Mouse (Mus musculus): ENCODE data around the gene Nwd1. TPM values are rescaled to one million over a fixed set of nuclear protein-coding genes. Genes with fewer than 3 reads are reported as not detected.

The Nwd1 gene
- total and polyA plus RNA-seq, 2 experiments from 2014 or later = 1.9 to 24.4 TPM

DNA sequence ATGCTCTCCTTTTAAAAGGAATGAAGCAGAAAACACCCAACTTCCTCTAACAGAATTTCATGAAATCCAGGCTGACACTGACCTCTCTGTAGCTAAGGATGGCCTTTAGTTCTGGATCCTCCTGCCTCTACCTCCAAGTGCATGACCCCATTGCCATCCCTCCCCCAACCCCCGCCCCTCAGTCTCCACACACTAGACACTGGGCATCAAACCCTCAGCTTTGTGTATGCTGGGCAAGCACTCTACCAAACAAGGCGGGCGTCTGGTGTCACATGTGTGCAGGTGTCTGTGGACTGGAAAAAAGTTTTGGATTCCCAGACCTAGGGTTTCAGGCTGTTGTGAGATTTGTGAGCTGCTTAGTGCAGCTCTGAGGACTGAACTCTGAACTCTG, 9.0 kb downstream of the Nwd1 start:
- no peaks in the 10 kb centered on the region for H3K36me3 ChIP-seq (ENCODE audit: insufficient read depth)
- no peaks in the 10 kb centered on the region for H3K27me3 ChIP-seq (ENCODE audit: insufficient read depth, low read length)
- 35% methylated on average over 3 of the region's 3 CpGs for WGBS
- H3K9ac ChIP-seq = no peak overlapping the region
- DNase-seq = no peak
- H3K4me1 ChIP-seq (ENCODE audit: insufficient read depth) = no peaks in the 10 kb centered on the region; the same call in 1 of the 2 replicates
- no peak for TF ChIP-seq CTCF (IDR thresholded peaks at IDR 0.05; ENCODE audit: low read depth)
- peak; percentile 52 for ATAC-seq
- H3K4me3 ChIP-seq (ENCODE audit: low read depth, low read length) = no peak overlapping the region
- no peak overlapping the region for H3K4me2 ChIP-seq (ENCODE audit: low read depth)
- peak overlapping the region; percentile 81 for H3K27ac ChIP-seq (ENCODE audit: low read depth, low read length)
- no peaks in the 10 kb centered on the region for H3K9me3 ChIP-seq (ENCODE audit: low read length)

DNA sequence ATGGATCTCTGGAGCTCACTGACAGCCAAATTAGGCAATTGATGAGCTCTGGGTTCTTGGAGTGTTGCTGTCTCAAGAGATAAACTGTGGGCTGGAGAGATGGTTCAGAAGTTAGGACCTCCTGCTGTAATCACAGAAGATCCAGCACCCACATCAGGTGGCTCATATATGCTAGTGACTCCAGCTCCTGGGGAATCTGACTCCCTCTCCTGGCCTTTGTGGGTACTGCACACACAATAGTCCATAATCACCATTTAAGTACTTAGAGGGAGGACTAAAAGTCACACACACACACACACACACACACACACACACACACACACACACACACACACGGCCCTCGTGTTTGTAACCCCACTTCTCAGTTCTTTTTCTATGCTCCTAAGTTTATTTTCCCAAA, 13.5 kb downstream of the Nwd1 start:
- H3K9ac ChIP-seq = no peak overlapping the region
- H3K4me1 ChIP-seq (ENCODE audit: insufficient read depth) = no peaks in the 10 kb centered on the region
- no peak overlapping the region for H3K4me3 ChIP-seq (ENCODE audit: low read depth, low read length)
- ATAC-seq (no peak), DNase-seq (no peak)
- H3K9me3 ChIP-seq (ENCODE audit: low read length) = no peaks in the 10 kb centered on the region
- H3K27ac ChIP-seq (ENCODE audit: low read depth, low read length) = no peak overlapping the region
- TF ChIP-seq CTCF (IDR thresholded peaks at IDR 0.05; ENCODE audit: low read depth) = peak; percentile 35
- no peak overlapping the region for H3K4me2 ChIP-seq (ENCODE audit: low read depth)
- WGBS = 91% methylated on average over 2 of the region's 2 CpGs
- no peaks in the 10 kb centered on the region for H3K27me3 ChIP-seq (ENCODE audit: insufficient read depth, low read length)
- H3K36me3 ChIP-seq (ENCODE audit: insufficient read depth) = no peaks in the 10 kb centered on the region

DNA sequence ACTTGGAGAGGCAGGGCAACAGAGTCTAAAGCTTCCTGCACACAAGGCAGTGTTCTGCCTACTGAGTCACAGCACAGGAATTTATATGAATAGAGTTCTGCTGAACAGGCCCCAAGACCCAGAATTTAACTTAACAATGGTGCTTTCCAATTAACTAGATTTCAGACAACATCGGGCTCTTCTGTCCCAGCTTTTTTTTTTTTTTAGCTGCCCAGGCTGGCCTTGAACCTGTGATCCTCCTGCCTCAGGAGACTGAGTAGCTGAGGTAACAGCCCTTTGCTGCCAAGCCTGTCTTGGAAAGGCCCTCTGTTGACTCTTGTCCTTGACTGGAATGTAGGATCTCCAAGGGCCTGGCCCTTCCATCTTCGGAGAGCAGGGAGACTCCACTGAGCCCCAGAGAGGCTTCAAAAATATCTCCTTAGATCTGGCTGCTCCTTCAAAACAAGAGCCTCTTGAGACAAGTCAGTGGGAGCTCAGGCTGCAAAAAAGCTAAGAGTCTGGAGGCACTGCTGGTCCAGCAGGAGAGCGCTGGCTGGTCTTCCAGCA, 17.7 kb downstream of the Nwd1 start:
- no peak for TF ChIP-seq CTCF (IDR thresholded peaks at IDR 0.05; ENCODE audit: low read depth)
- DNase-seq (no peak), ATAC-seq (no peak)
- WGBS = 68% methylated on average over 3 of the region's 3 CpGs
- H3K27me3 ChIP-seq (ENCODE audit: insufficient read depth, low read length) = no peaks in the 10 kb centered on the region
- H3K9me3 ChIP-seq (ENCODE audit: low read length) = no peaks in the 10 kb centered on the region
- no peak overlapping the region for H3K27ac ChIP-seq (ENCODE audit: low read depth, low read length)
- H3K4me2 ChIP-seq (ENCODE audit: low read depth) = no peak overlapping the region
- no peaks in the 10 kb centered on the region for H3K36me3 ChIP-seq (ENCODE audit: insufficient read depth)
- no peaks in the 10 kb centered on the region for H3K4me1 ChIP-seq (ENCODE audit: insufficient read depth)
- no peak overlapping the region for H3K4me3 ChIP-seq (ENCODE audit: low read depth, low read length)
- no peak overlapping the region for H3K9ac ChIP-seq

DNA sequence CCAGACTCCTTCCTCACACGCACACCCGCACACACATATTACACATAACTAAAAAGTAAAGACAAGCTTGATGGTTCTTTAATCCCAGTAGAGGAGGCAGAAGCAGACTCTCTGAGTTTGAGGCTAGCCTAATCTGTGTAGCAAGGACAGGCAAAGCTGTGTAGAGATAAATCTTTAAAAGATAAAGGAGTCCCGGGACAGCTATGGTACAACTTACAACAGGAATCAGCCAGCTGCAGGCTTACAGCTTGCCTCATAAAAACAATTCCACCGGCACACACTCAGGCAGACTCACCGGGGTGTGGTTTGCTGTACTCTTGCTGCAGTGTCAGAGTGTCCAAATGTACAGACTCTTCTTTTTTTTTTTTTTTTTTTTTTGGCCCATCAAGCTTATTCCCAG, 18.2 kb downstream of the Nwd1 start:
- no peak for TF ChIP-seq CTCF (IDR thresholded peaks at IDR 0.05; ENCODE audit: low read depth)
- DNase-seq (no peak), ATAC-seq (no peak)
- Histone ChIP-seq H3K4me2 (ENCODE audit: low read depth) (no peak overlapping the region), H3K4me3 (ENCODE audit: low read depth, low read length) (no peak overlapping the region), H3K27ac (ENCODE audit: low read depth, low read length) (no peak overlapping the region), H3K36me3 (ENCODE audit: insufficient read depth) (no peaks in the 10 kb centered on the region), H3K27me3 (ENCODE audit: insufficient read depth, low read length) (no peaks in the 10 kb centered on the region), H3K4me1 (ENCODE audit: insufficient read depth) (no peaks in the 10 kb centered on the region), H3K9me3 (ENCODE audit: low read length) (no peaks in the 10 kb centered on the region), H3K9ac (no peak overlapping the region)
- 91% methylated on average over 5 of the region's 5 CpGs for WGBS

DNA sequence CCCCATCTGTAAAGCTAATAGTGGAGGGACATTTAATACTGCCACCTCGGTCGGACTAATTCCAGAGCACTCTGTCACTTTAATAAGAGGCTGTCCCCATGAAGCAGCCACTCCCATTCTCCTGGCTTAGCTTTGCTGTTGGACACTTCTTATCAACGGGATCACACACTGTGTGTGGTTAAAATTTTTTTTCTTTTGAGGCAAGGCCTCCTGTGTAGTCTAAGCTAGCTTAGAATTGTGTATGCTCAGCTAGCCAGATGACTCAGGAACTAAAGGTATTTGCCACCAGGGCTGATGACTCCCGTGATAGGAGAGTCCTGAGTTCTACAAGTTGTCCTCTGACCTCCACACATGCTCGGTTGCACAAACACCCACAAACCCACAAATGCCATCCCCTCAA, 18.9 kb downstream of the Nwd1 start:
- no peaks in the 10 kb centered on the region for H3K9me3 ChIP-seq (ENCODE audit: low read length)
- no peaks in the 10 kb centered on the region for H3K4me1 ChIP-seq (ENCODE audit: insufficient read depth)
- DNase-seq = no peak
- H3K4me3 ChIP-seq (ENCODE audit: low read depth, low read length) = no peak overlapping the region
- no peaks in the 10 kb centered on the region for H3K27me3 ChIP-seq (ENCODE audit: insufficient read depth, low read length)
- no peak overlapping the region for H3K27ac ChIP-seq (ENCODE audit: low read depth, low read length)
- ATAC-seq = no peak
- H3K36me3 ChIP-seq (ENCODE audit: insufficient read depth) = no peaks in the 10 kb centered on the region
- TF ChIP-seq CTCF (IDR thresholded peaks at IDR 0.05; ENCODE audit: low read depth) = no peak
- 60% methylated on average over 5 of the region's 5 CpGs for WGBS
- H3K4me2 ChIP-seq (ENCODE audit: low read depth) = no peak overlapping the region
- H3K9ac ChIP-seq = no peak overlapping the region

DNA sequence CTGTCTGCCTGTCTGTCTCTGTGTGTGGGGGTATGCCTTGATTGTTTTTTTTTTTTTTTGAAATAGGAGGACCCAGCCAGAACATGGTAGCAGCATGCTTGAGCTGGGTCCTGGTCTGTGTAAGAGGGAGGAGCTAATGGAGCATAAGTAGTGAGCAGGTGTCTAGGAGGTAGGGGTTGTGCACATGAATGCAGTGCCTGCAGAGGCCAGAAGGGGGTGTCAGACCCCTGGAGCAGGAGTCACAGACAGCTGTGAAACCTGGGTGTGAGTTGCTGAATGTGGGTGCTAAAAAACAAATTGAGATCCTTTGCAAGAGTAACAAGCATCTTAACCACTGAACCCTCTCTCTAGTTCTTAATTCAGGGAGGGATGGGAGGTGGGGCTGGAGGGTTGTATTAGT, 22.4 kb downstream of the Nwd1 start:
- H3K27ac ChIP-seq (ENCODE audit: low read depth, low read length) = no peak overlapping the region
- H3K4me3 ChIP-seq (ENCODE audit: low read depth, low read length) = no peak overlapping the region
- no peak for DNase-seq
- H3K27me3 ChIP-seq (ENCODE audit: insufficient read depth, low read length) = no peaks in the 10 kb centered on the region
- H3K4me2 ChIP-seq (ENCODE audit: low read depth) = no peak overlapping the region
- H3K4me1 ChIP-seq (ENCODE audit: insufficient read depth) = no peaks in the 10 kb centered on the region
- H3K9me3 ChIP-seq (ENCODE audit: low read length) = no peaks in the 10 kb centered on the region
- no peak for ATAC-seq
- no peak for TF ChIP-seq CTCF (IDR thresholded peaks at IDR 0.05; ENCODE audit: low read depth)
- no peak overlapping the region for H3K9ac ChIP-seq
- H3K36me3 ChIP-seq (ENCODE audit: insufficient read depth) = no peaks in the 10 kb centered on the region

DNA sequence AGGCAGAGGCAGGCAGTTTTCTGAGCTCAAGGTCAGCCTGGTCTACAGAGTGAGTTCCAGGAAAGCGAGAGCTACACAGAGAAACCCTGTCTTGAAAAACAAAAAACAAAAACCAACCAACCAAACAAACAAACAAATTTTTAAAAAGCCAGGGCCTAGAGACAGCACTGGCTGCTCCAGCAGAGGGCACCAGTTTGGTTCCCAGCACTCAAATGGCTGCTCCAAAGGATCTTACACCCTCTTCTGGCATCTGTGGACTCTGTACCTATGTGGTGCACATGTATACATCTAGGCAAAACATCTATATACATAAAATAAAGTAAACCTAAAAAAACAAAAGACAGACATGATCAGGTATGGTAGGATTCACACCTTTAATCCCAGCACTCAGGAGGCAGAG, 26.3 kb downstream of the Nwd1 start:
- Histone ChIP-seq H3K9ac (no peak overlapping the region), H3K36me3 (ENCODE audit: insufficient read depth) (no peaks in the 10 kb centered on the region), H3K27ac (ENCODE audit: low read depth, low read length) (no peak overlapping the region), H3K27me3 (ENCODE audit: insufficient read depth, low read length) (no peaks in the 10 kb centered on the region), H3K4me1 (ENCODE audit: insufficient read depth) (no peaks in the 10 kb centered on the region), H3K4me3 (ENCODE audit: low read depth, low read length) (no peak overlapping the region), H3K9me3 (ENCODE audit: low read length) (no peaks in the 10 kb centered on the region), H3K4me2 (ENCODE audit: low read depth) (no peak overlapping the region)
- ATAC-seq = no peak
- 0 out of 2 replicates have a peak, but pooled peaks have one; percentile 7 for TF ChIP-seq CTCF (IDR thresholded peaks at IDR 0.05; ENCODE audit: low read depth)
- no peak for DNase-seq
- 88% methylated on average over 1 of the region's 1 CpGs for WGBS

DNA sequence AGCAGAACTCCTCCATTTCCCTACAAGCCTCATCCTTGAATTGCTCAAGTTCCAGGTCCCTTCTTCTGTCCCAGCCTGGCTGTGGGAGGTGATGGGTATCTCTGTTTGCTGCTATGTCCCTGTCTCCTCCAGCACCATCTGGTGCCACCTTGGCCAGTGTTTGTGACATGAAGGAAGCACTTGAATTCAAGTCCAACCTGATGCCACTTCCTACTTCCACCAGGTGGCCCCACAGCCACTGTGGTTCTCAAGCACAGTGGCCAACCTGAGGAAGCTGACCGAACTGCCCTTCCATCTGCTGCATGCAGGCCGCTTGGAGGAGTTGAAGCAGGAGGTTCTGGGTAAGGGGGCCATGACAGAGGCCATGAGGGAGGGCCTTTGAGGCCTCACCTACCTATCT, 27.7 kb downstream of the Nwd1 start:
- no peak for TF ChIP-seq CTCF (IDR thresholded peaks at IDR 0.05; ENCODE audit: low read depth)
- no peaks in the 10 kb centered on the region for H3K36me3 ChIP-seq (ENCODE audit: insufficient read depth)
- H3K4me3 ChIP-seq (ENCODE audit: low read depth, low read length) = no peak overlapping the region
- no peak overlapping the region for H3K27ac ChIP-seq (ENCODE audit: low read depth, low read length)
- no peaks in the 10 kb centered on the region for H3K9me3 ChIP-seq (ENCODE audit: low read length)
- whole genome bisulfite sequencing = 93% methylated on average over 2 of the region's 2 CpGs
- H3K4me2 ChIP-seq (ENCODE audit: low read depth) = no peak overlapping the region
- H3K27me3 ChIP-seq (ENCODE audit: insufficient read depth, low read length) = no peaks in the 10 kb centered on the region
- no peaks in the 10 kb centered on the region for H3K4me1 ChIP-seq (ENCODE audit: insufficient read depth)
- no peak overlapping the region for H3K9ac ChIP-seq
- ATAC-seq (no peak), DNase-seq (no peak)
